Mouse (Mus musculus) layer of hippocampus, postnatal 10 days (tissue): ENCODE measurements around the gene Psma7. TPM values are rescaled to one million over a fixed set of nuclear protein-coding genes. Genes with fewer than 3 reads are reported as not detected.

Experiments used
- DNase-seq, 2 experiments: peaks; one replicate each; pipeline ENCODE4 v3.0.0; 2021; ENCODE audit warnings: low spot score in 2 of 2
- long read RNA-seq: library from polyadenylated mRNA; stranded (forward); transcript quantifications from one replicate; pipeline ENCODE4 v2.0.0, GENCODE M21; 2023
- total RNA-seq, 2 experiments: library from RNA; stranded (reverse); gene quantifications; 2 replicates each; pipeline ENCODE4 v1.2.3; 2021

Psma7 gene
- 100 to 1,000 TPM; 215 to 226 TPM for total RNA-seq
- long read RNA-seq, transcript Psma7-201 (7 exons, 914 nt) = major isoform, 379 of 655 reads
- long read RNA-seq, partial matches to known transcripts = 237 of 655 reads
- long read RNA-seq, other reads (novel, unspliced or antisense) = 34 of 655 reads

- peak; percentile 89 to 91 for DNase-seq
These were observed at the start of gene Psma7, which contains the start of gene Ss18l1 for GRCm38 (mm10) chr2:180042256-180042857. Gene Psma7 (minus strand): TSS chr2:180042433. Gene Ss18l1 (plus strand): TSS chr2:180042509.

- DNase-seq = no peak
These were observed 48.1 kb upstream of the Psma7 start for GRCm38 (mm10) chr2:180090285-180090684.

GRCm38 (mm10) chr2:180087472-180087871 lies 45.2 kb upstream of the Psma7 start:
- DNase-seq = no peak

- DNase-seq = no peak
These were observed 44.4 kb upstream of the Psma7 start for GRCm38 (mm10) chr2:180086637-180087027.

GRCm38 (mm10) chr2:180085926-180086636 lies 43.8 kb upstream of the Psma7 start:
- DNase-seq = peak; percentile 51

- no peak for DNase-seq
These were observed 42.3 kb upstream of the Psma7 start for GRCm38 (mm10) chr2:180084565-180084964.

GRCm38 (mm10) chr2:180083063-180083462 lies 40.8 kb upstream of the Psma7 start:
- DNase-seq = no peak

- DNase-seq = no peak
These were observed 38.4 kb upstream of the Psma7 start for GRCm38 (mm10) chr2:180080680-180081079.

GRCm38 (mm10) chr2:180077622-180078021 lies 35.4 kb upstream of the Psma7 start:
- DNase-seq = no peak

GRCm38 (mm10) chr2:180072886-180073285 lies 30.7 kb upstream of the Psma7 start:
- DNase-seq = no peak

GRCm38 (mm10) chr2:180071671-180072070 lies 29.4 kb upstream of the Psma7 start:
- no peak for DNase-seq

GRCm38 (mm10) chr2:180070481-180071453 lies 28.5 kb upstream of the Psma7 start, which contains the start of gene Mtg2:
Gene Mtg2 (plus strand): TSS chr2:180070588.
- peak; percentile 97 to 98 for DNase-seq

- no peak for DNase-seq
These were observed 27.7 kb upstream of the Psma7 start for GRCm38 (mm10) chr2:180069770-180070480.

GRCm38 (mm10) chr2:180063338-180064131 lies 21.3 kb upstream of the Psma7 start:
- no peak for DNase-seq

- no peak for DNase-seq
These were observed 10.8 kb upstream of the Psma7 start for GRCm38 (mm10) chr2:180053001-180053400.

GRCm38 (mm10) chr2:180051986-180052733 lies 9.9 kb upstream of the Psma7 start:
- peak in 1 of 2 experiments; percentile 34 for DNase-seq

GRCm38 (mm10) chr2:180050986-180051385 lies 8.8 kb upstream of the Psma7 start:
- peak; percentile 84 to 88 for DNase-seq

GRCm38 (mm10) chr2:180047980-180048635 lies 5.9 kb upstream of the Psma7 start:
- peak in 1 of 2 experiments; percentile 23 for DNase-seq
